In the genomic region with DNA sequence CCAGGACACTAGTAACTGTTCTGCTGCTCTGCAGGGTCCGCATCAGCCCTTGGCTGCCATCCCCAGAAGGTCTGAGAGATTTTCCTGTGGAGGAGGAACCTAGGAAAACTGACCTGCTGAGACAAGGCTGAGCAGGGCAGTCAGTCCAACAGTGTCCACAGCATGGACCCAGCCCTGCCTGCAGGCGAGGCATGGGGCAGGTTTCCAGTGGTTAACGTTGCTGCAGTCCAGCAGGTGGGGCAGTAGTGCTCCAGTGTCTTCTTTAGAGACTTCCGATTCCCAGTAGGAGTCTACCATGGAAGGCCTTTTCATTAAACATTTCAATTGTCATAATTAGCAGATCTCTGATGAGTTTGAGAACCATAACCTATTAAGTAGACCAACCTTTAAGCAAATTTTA, we compare ENCODE assay signal across 10 mouse cellular contexts. TPM values are rescaled to one million over a fixed set of nuclear protein-coding genes. Genes with fewer than 3 reads are reported as not detected.
DNase-seq lines count a peak whose midpoint lies in the region; ATAC-seq and TF ChIP-seq lines count a peak whose summit lies in the region.
"Had no signal": no experiment of that assay in that cellular context is flagged by ENCODE, and none has a peak within 500 bp of the region (broad histone marks: within the 10 kb centered on the region; RNA-seq: fewer than 3 reads in every experiment).

No protein-coding gene starts in this region.

- no peak for ATAC-seq in hindbrain, postnatal 0 days
- ATAC-seq in hindbrain, embryonic 14.5 days (ENCODE audit: low FRiP score) = no peak
- 0 out of 2 replicates have a peak, but pooled peaks have one; percentile 43 for ATAC-seq in intestine, embryonic 14.5 days (replicated peaks; ENCODE audit: low FRiP score, low TSS enrichment, low read depth)
- ATAC-seq in lung, embryonic 15.5 days (ENCODE audit: borderline replicate concordance, extremely low read depth, low FRiP score, low TSS enrichment) = no peak

- DNase-seq in hindbrain, postnatal 0 days (ENCODE audit: low spot score) = no peak
- DNase-seq in hindbrain, embryonic 14.5 days (ENCODE audit: low spot score) = no peak
- DNase-seq in CH12.LX (ENCODE audit: extremely low read depth) = no peak
- no peak for DNase-seq in intestine, embryonic 14.5 days (ENCODE audit: low spot score)
- DNase-seq in right cerebral cortex, adult 18-20 months = no peak
- DNase-seq in frontal cortex, postnatal 36 days (ENCODE audit: low spot score in 2 of 2) = no peak
- no peak for DNase-seq in frontal cortex, postnatal 25 days (ENCODE audit: low spot score in 2 of 2)

- H3K4me1 ChIP-seq in hindbrain, postnatal 0 days (ENCODE audit: insufficient read depth, low read length) = no peaks in the 10 kb centered on the region
- no peaks in the 10 kb centered on the region for H3K4me1 ChIP-seq in hindbrain, embryonic 14.5 days (replicated peaks; ENCODE audit: control insufficient read depth, insufficient read depth, low read length)
- peaks cover 0 to 5% of the 10 kb centered on the region in 2 experiments; a peak in 2 of 4 replicates for H3K4me1 ChIP-seq in CH12.LX (ENCODE audit: control insufficient read depth in 1 of 2, insufficient read depth in 2 of 2)
- H3K4me1 ChIP-seq in intestine, embryonic 14.5 days (replicated peaks; ENCODE audit: control insufficient read depth, insufficient read depth, low read length) = no peaks in the 10 kb centered on the region
- H3K4me1 ChIP-seq in lung, embryonic 15.5 days = peaks cover 5% of the 10 kb centered on the region
- H3K4me1 ChIP-seq: heart, embryonic 15.5 days; midbrain, embryonic 12.5 days had no signal

- TF ChIP-seq CTCF in hindbrain, postnatal 0 days (IDR thresholded peaks at IDR 0.05; ENCODE audit: low read depth) = peak; percentile 25; the same call in 1 of the 2 replicates
- TF ChIP-seq CTCF in CH12.LX (conservative IDR thresholded peaks at IDR 0.05 in 1 of 2, IDR thresholded peaks at IDR 0.05 in 1 of 2; ENCODE audit: low read depth in 2 of 2, low read length in 2 of 2) = peak in 1 of 2 experiments; percentile 45; a peak in 2 of 4 replicates

- TF ChIP-seq EP300 in CH12.LX (IDR thresholded peaks at IDR 0.05; ENCODE audit: low read length) = no peak

- H3K9ac ChIP-seq in hindbrain, postnatal 0 days (replicated peaks; ENCODE audit: low read length) = no peak overlapping the region
- H3K9ac ChIP-seq in hindbrain, embryonic 14.5 days = no peak overlapping the region
- no peak overlapping the region for H3K9ac ChIP-seq in CH12.LX (ENCODE audit: insufficient read depth, low read depth)
- H3K9ac ChIP-seq in intestine, embryonic 14.5 days (ENCODE audit: low read length) = no peak overlapping the region
- no peak overlapping the region for H3K9ac ChIP-seq in lung, embryonic 15.5 days
- H3K9ac ChIP-seq: heart, embryonic 15.5 days; midbrain, embryonic 12.5 days had no signal

- in situ Hi-C loops in CH12.LX (cut with MboI; ENCODE audit: low pct_ligation_motif_present, low pct_unique_long_range_greater_than_20kb, low sequenced_read_pairs) = no loop called here

- no peak overlapping the region for H3K27ac ChIP-seq in hindbrain, postnatal 0 days
- no peak overlapping the region for H3K27ac ChIP-seq in hindbrain, embryonic 14.5 days
- no peak overlapping the region for H3K27ac ChIP-seq in CH12.LX (ENCODE audit: insufficient read depth, low read depth)
- H3K27ac ChIP-seq in intestine, embryonic 14.5 days (ENCODE audit: low read depth) = no peak overlapping the region
- H3K27ac ChIP-seq in lung, embryonic 15.5 days = peak overlapping the region; percentile 58
- H3K27ac ChIP-seq: heart, embryonic 15.5 days; midbrain, embryonic 12.5 days had no signal

- no peaks in the 10 kb centered on the region for H3K79me2 ChIP-seq in CH12.LX (replicated peaks; ENCODE audit: control insufficient read depth, extremely low read depth, insufficient read depth, poor library complexity, severe bottlenecking)

- no peak for TF ChIP-seq POLR2A in CH12.LX (IDR thresholded peaks at IDR 0.05; ENCODE audit: low read depth, low read length)

- no peak overlapping the region for H3K4me3 ChIP-seq in hindbrain, postnatal 0 days (ENCODE audit: low read length)
- H3K4me3 ChIP-seq in hindbrain, embryonic 14.5 days (replicated peaks; ENCODE audit: low read length) = no peak overlapping the region
- no peak overlapping the region for H3K4me3 ChIP-seq in CH12.LX (replicated peaks in 1 of 3; ENCODE audit: low read depth in 2 of 3, low read length in 2 of 3, poor library complexity in 1 of 3)
- no peak overlapping the region for H3K4me3 ChIP-seq in intestine, embryonic 14.5 days (ENCODE audit: low read depth, low read length)
- no peak overlapping the region for H3K4me3 ChIP-seq in lung, embryonic 15.5 days
- H3K4me3 ChIP-seq: heart, embryonic 15.5 days; midbrain, embryonic 12.5 days had no signal

- no peak for TF ChIP-seq RAD21 in CH12.LX (IDR thresholded peaks at IDR 0.05; ENCODE audit: low read depth, low read length)

- dilution Hi-C loops in CH12.LX (cut with MboI; ENCODE audit: extremely low pct_ligation_motif_present, extremely low pct_unique_long_range_greater_than_20kb, low sequenced_read_pairs) = no loop called here

- H3K27me3 ChIP-seq in hindbrain, postnatal 0 days (ENCODE audit: insufficient read depth, low read length) = no peaks in the 10 kb centered on the region
- no peaks in the 10 kb centered on the region for H3K27me3 ChIP-seq in hindbrain, embryonic 14.5 days (ENCODE audit: control insufficient read depth, insufficient read depth, low read length)
- peaks cover 11% of the 10 kb centered on the region for H3K27me3 ChIP-seq in CH12.LX (replicated peaks)
- H3K27me3 ChIP-seq in intestine, embryonic 14.5 days (replicated peaks; ENCODE audit: control insufficient read depth, insufficient read depth, low read length) = no peaks in the 10 kb centered on the region
- H3K27me3 ChIP-seq in lung, embryonic 15.5 days = no peaks in the 10 kb centered on the region
- H3K27me3 ChIP-seq: heart, embryonic 15.5 days had no signal

- H3K9me3 ChIP-seq in hindbrain, postnatal 0 days (ENCODE audit: low read length) = no peaks in the 10 kb centered on the region
- H3K9me3 ChIP-seq in hindbrain, embryonic 14.5 days (ENCODE audit: control insufficient read depth, low read length) = no peaks in the 10 kb centered on the region
- H3K9me3 ChIP-seq in CH12.LX (replicated peaks; ENCODE audit: low read length) = peaks cover 6% of the 10 kb centered on the region
- no peaks in the 10 kb centered on the region for H3K9me3 ChIP-seq in intestine, embryonic 14.5 days (ENCODE audit: control insufficient read depth, low read length)
- no peaks in the 10 kb centered on the region for H3K9me3 ChIP-seq in lung, embryonic 15.5 days
- H3K9me3 ChIP-seq: heart, embryonic 15.5 days; midbrain, embryonic 12.5 days had no signal

- H3K36me3 ChIP-seq in hindbrain, postnatal 0 days (ENCODE audit: insufficient read depth, low read length) = no peaks in the 10 kb centered on the region
- no peaks in the 10 kb centered on the region for H3K36me3 ChIP-seq in hindbrain, embryonic 14.5 days (replicated peaks; ENCODE audit: control insufficient read depth, insufficient read depth)
- H3K36me3 ChIP-seq in CH12.LX (replicated peaks in 1 of 2; ENCODE audit: control insufficient read depth in 1 of 2, insufficient read depth in 1 of 2, low read length in 1 of 2) = no peaks in the 10 kb centered on the region
- H3K36me3 ChIP-seq in intestine, embryonic 14.5 days (ENCODE audit: control insufficient read depth, insufficient read depth, low read length) = no peaks in the 10 kb centered on the region
- no peaks in the 10 kb centered on the region for H3K36me3 ChIP-seq in lung, embryonic 15.5 days
- H3K36me3 ChIP-seq: heart, embryonic 15.5 days; midbrain, embryonic 12.5 days had no signal

- no peak overlapping the region for H3K4me2 ChIP-seq in hindbrain, postnatal 0 days (ENCODE audit: low read depth, low read length)
- no peak overlapping the region for H3K4me2 ChIP-seq in hindbrain, embryonic 14.5 days (replicated peaks)
- H3K4me2 ChIP-seq in CH12.LX (ENCODE audit: insufficient read depth, low read depth, poor library complexity, severe bottlenecking) = no peak overlapping the region
- no peak overlapping the region for H3K4me2 ChIP-seq in intestine, embryonic 14.5 days (ENCODE audit: low read length)
- peak overlapping the region; percentile 17; the same call in 1 of the 2 replicates for H3K4me2 ChIP-seq in lung, embryonic 15.5 days
- H3K4me2 ChIP-seq: heart, embryonic 15.5 days; midbrain, embryonic 12.5 days had no signal

- WGBS in hindbrain, postnatal 0 days = 36% methylated on average over 4 of the region's 4 CpGs
- WGBS in hindbrain, embryonic 14.5 days = 47% methylated on average over 4 of the region's 4 CpGs
- WGBS in intestine, embryonic 14.5 days = 40% methylated on average over 4 of the region's 4 CpGs
- 39% methylated on average over 4 of the region's 4 CpGs for WGBS in lung, embryonic 15.5 days

RNA-seq across cellular contexts. Expression of gene Med15, which starts 10.6 kb away (rescaled TPM):
- total RNA-seq in hindbrain, postnatal 0 days (2014; rRNA removed) = 47.5 and 66.1 TPM in 2 replicates
- 33.8 and 39.2 TPM in 2 replicates for polyA plus RNA-seq in hindbrain, postnatal 0 days (2015; fragmentation: Nextera tagmentation; extraction: Ambion mirVana)
- 38.2 and 42.0 TPM in 2 replicates for polyA plus RNA-seq in hindbrain, embryonic 14.5 days (2014; fragmentation: Nextera tagmentation; extraction: Ambion mirVana)
- total RNA-seq in CH12.LX (2012; rRNA removed) (40.1 and 42.6 TPM in 2 replicates), CH12.LX (2014; rRNA removed) (17.2 and 20.1 TPM in 2 replicates)
- polyA plus RNA-seq in CH12.LX (2012; ENCODE audit: insufficient read length, low read depth) = 65.2 and 78.1 TPM in 2 replicates
- 41.5 and 45.7 TPM in 2 replicates for polyA plus RNA-seq in intestine, embryonic 14.5 days (2014; fragmentation: Nextera tagmentation; extraction: Ambion mirVana)
- 37.2 and 41.7 TPM in 2 replicates for polyA plus RNA-seq in lung, embryonic 15.5 days (2015; fragmentation: Nextera tagmentation; extraction: Ambion mirVana)

RNA-seq across cellular contexts. Expression of gene Klhl22, which starts 16.1 kb away (rescaled TPM):
- total RNA-seq in hindbrain, postnatal 0 days (2014; rRNA removed) = 176 and 190 TPM in 2 replicates
- polyA plus RNA-seq in hindbrain, postnatal 0 days (2015; fragmentation: Nextera tagmentation; extraction: Ambion mirVana) = 69.6 and 80.5 TPM in 2 replicates
- polyA plus RNA-seq in hindbrain, embryonic 14.5 days (2014; fragmentation: Nextera tagmentation; extraction: Ambion mirVana) = 82.1 and 96.0 TPM in 2 replicates
- not detected in 2 replicates for total RNA-seq in CH12.LX (2012; rRNA removed)
- not detected in 2 replicates for total RNA-seq in CH12.LX (2014; rRNA removed)
- not detected in 2 replicates for polyA plus RNA-seq in CH12.LX (2012; ENCODE audit: insufficient read length, low read depth)
- 66.5 and 70.8 TPM in 2 replicates for polyA plus RNA-seq in intestine, embryonic 14.5 days (2014; fragmentation: Nextera tagmentation; extraction: Ambion mirVana)
- 61.2 and 66.0 TPM in 2 replicates for polyA plus RNA-seq in lung, embryonic 15.5 days (2015; fragmentation: Nextera tagmentation; extraction: Ambion mirVana)

RNA-seq across cellular contexts. Expression of gene Scarf2, which starts 53.8 kb away (rescaled TPM):
- total RNA-seq in hindbrain, postnatal 0 days (2014; rRNA removed) = 15.5 and 15.6 TPM in 2 replicates
- 2.0 and 2.3 TPM in 2 replicates for polyA plus RNA-seq in hindbrain, postnatal 0 days (2015; fragmentation: Nextera tagmentation; extraction: Ambion mirVana)
- polyA plus RNA-seq in hindbrain, embryonic 14.5 days (2014; fragmentation: Nextera tagmentation; extraction: Ambion mirVana) = 2.9 and 3.4 TPM in 2 replicates
- not detected in 2 replicates for total RNA-seq in CH12.LX (2012; rRNA removed)
- not detected in 2 replicates for total RNA-seq in CH12.LX (2014; rRNA removed)
- polyA plus RNA-seq in CH12.LX (2012; ENCODE audit: insufficient read length, low read depth) = not detected in 2 replicates
- 16.2 and 18.2 TPM in 2 replicates for polyA plus RNA-seq in intestine, embryonic 14.5 days (2014; fragmentation: Nextera tagmentation; extraction: Ambion mirVana)
- polyA plus RNA-seq in lung, embryonic 15.5 days (2015; fragmentation: Nextera tagmentation; extraction: Ambion mirVana) = 20.5 and 23.9 TPM in 2 replicates

Comparison
In these comparisons a context has a peak if more than half of its experiments do, and no peak if none do; other contexts are left out.
1. RNA of gene Klhl22, which starts 16.1 kb away (polyA plus RNA-seq): 82.1 to 96.0 TPM in hindbrain, embryonic 14.5 days, 69.6 to 80.5 TPM in hindbrain, postnatal 0 days, 66.5 to 70.8 TPM in intestine, embryonic 14.5 days and 61.2 to 66.0 TPM in lung, embryonic 15.5 days; not detected in CH12.LX; every median in the first group is over 10 times any median in the second.